Mouse (Mus musculus) frontal cortex, adult 2 months (tissue): ENCODE results near the gene Sec24d. TPM values are rescaled to one million over a fixed set of nuclear protein-coding genes. Genes with fewer than 3 reads are reported as not detected.
A peak's percentile ranks its signal among the peaks of the same experiment; 100 is the strongest.

Experiments
- DNase-seq, 2 experiments: peaks; one replicate each; pipeline ENCODE4 v3.0.0; 2022; ENCODE audit warnings: low spot score in 1 of 2; ENCODE audit errors: extremely low spot score in 1 of 2
- polyA plus RNA-seq: library from polyadenylated mRNA; depleted of rRNA; stranded (reverse); fragments of >200 nt; gene quantifications from 2 replicates; pipeline ENCODE4 v1.2.3, GENCODE M21; 2012

Sec24d gene
- polyA plus RNA-seq, 1 experiment = 10.4 TPM

DNA sequence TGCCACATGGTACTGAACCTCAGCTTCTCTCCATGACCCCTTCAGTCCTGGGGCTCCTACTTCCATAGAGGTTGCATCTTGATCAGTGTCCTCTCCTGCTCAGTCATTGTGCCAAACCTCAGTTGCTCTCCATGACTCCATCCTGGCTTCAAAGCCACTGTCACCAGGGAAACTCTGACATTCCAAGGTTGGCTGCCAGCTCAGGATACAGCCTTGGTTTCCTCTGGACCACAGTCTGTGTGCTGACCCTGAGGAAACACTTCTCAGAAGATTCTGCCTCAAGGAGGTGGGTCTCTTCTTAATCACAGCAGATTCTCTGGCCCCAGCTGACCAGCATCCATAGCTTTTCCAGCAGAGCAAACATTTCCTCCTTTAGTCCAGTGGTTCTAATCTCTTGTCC is 24.4 kb downstream of the Sec24d start:
- no peak for DNase-seq

DNA sequence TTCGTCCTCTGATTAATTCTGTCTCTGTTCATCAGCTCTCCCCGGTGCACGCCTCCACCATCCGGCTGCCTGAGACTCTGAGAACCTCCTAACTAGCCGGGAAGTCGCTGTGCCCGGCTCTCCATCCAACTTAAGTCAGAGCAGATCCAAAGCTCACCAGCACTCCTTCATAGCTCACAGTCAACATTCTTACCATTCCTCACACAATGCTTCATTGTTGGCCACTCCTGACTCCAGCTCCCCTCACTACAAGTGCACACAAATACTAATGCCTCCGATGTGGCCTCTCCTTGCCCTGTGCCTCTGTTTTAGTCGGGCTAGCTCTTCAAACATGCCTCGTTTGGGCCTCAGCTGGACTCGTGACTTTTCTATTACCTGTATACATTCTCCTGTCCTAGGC is 29.4 kb downstream of the Sec24d start:
- DNase-seq = no peak

- DNase-seq = peak; percentile 89 to 96
These were observed 31.0 kb downstream of the Sec24d start for GRCm38 (mm10) chr3:123298283-123298682.

DNA sequence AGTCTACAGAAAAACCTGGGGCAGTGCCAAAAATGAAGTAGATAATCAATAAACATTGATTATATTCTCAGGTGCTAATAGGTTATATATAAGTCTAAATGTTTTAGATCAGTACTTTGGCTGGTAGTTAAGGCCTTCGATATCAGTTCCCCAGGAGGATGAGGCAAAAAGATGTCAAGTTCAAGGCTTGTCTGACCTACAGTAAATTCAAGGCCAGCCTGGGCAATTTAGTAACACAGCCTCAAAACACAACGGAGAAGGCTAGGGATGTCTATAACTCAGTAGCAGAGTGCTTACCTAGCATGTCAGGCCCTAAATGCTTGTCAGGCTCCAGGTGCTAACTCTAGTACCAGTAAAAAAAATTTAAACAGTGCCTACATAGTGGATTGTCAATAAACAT is 34.3 kb downstream of the Sec24d start:
- DNase-seq = no peak

- no peak for DNase-seq
These were observed 38.4 kb downstream of the Sec24d start for GRCm38 (mm10) chr3:123305611-123306010.

DNA sequence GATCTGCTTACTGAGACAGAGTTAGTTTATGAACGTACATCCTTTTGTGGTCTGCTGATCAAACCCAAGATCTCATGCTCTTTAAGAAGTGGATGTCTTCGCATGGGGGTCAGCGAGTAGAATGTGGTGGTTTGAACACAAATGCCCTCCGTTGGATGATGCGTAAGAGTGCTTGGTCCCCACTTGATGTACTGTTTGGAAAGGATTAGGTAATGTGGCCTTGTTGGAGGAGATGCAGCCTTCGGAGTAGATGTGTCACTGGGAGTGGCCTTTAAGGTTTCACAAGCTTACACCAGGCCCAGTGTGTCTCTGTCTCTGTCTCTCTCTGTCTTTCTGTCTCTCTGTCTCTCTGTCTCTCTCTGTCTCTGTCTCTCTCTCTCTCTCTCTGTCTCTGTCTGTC is 40.2 kb downstream of the Sec24d start:
- no peak for DNase-seq

DNA sequence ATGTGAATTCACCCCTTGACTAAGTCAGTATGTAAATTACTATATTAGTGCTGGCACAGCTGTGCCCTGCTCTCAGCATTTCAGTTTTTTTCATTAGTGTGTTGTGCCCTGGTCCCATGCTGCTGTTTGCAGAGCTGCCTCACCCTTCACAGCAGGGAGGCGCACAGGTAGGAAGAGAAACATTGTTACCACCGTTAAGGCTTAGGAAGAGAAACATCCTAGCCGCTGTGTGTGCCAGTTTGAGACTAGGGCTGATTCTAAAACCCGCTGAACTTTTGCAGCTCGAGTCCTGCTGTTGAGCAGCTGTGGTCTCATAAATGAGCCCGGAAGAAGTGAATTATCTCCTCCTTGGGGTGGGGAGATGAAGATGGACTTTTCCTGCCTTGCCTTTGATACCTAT is 41.9 kb downstream of the Sec24d start:
- no peak for DNase-seq

- DNase-seq = no peak
These were observed 45.3 kb downstream of the Sec24d start for GRCm38 (mm10) chr3:123312477-123313062.

- no peak for DNase-seq
These were observed 46.2 kb downstream of the Sec24d start for GRCm38 (mm10) chr3:123313477-123313876.

- no peak for DNase-seq
These were observed 46.8 kb downstream of the Sec24d start for GRCm38 (mm10) chr3:123313920-123314614.

- DNase-seq = no peak
These were observed 48.8 kb downstream of the Sec24d start for GRCm38 (mm10) chr3:123316066-123316465.

DNA sequence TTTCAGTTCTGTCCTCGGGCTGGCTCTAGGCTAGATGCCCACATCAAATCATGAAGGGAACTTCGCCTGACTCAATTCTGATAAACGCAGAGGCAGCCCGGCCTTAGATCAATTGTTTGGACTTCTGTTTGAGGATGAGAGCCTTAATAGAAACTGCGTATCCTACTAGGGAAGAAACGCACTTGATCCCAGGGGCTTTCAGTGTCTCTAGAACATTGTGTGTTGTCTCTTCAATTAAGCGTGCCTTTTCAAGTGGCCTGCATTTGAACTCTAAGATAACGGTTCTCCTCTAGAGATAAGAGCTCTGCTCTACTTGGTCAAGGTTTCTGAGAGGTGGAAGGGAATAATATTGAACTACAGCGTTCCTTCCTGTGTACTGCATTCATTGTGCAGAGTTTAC is 49.8 kb downstream of the Sec24d start:
- DNase-seq = no peak

GRCm38 (mm10) chr3:123320341-123320740 is 53.1 kb downstream of the Sec24d start:
- no peak for DNase-seq

DNA sequence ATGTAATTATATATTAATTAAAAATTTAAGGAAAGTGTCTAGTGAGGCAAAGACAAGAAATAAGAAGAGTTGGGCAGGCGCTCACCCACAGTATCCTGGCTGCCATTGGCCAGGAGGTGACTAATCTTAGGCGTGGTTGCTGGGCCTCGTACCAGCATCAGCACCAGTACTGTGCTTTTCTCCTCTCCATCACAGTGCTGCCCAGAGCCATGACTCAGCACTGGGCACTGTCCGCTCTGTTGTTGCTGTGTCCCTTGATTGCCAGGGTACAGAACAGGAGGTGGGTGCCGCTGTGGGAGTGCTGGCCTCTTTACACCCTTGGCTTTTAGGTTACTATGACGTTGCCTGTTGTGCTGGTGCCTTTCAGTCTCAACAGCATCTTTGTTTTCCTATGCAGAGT is 54.4 kb downstream of the Sec24d start:
- peak in 1 of 2 experiments; percentile 28 for DNase-seq

GRCm38 (mm10) chr3:123322147-123322546 is 54.9 kb downstream of the Sec24d start:
- DNase-seq = peak in 1 of 2 experiments; percentile 85

GRCm38 (mm10) chr3:123324326-123324725 is 57.1 kb downstream of the Sec24d start:
- DNase-seq = no peak

- DNase-seq = peak in 1 of 2 experiments; percentile 9
These were observed 62.0 kb downstream of the Sec24d start for GRCm38 (mm10) chr3:123329251-123329650.

DNA sequence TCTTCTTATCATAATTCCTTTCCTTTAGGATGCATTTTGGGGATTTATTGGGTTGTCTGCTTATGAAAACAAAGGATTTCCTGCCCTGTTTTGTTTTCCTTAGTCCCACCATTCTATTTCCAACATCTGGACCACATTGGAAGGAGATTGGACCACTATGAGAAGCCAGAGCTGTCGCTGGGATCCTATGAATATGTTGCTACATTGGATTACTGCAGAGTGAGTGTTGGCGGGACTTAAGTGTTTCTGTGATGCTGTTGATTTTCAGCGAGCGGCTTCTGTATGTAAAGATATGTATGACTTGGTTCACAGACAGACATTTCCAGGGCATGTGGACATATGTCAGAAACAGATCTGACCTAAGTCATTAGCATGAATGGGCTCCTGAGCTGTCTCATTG is 63.0 kb downstream of the Sec24d start:
- no peak for DNase-seq

DNA sequence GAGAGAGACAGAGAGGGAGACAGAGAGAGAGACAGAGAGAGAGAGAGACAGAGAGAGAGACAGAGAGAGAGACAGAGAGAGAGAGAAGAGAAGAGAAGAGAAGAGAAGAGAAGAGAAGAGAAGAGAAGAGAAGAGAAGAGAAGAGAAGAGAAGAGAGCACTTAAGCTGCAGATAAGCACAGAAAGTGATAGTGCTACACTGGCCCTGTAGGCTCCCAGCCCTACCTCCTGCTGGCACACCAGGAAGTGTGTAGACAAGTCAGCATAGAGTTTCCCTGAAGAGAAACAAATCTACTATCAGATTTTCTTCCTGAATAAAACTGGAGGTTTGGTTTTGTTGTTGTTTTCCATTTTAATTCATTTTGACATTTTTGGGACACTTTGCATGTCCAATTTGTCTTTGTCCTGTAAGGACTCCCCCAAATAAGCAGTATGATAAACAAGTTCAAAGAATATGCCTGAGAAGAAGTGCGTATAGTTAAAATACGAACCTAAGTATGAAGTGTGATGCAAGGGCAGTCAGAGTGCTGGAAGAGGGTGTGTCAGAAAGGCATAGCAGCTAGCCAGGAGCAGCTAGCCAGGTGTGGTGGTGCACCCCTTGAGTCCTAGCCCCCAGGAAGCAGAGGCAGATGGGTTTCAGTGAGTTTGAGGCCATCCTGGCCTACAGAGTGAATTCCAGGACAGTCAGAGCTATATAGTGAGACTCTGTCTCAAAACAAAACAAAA is 65.2 kb downstream of the Sec24d start:
- no peak for DNase-seq

DNA sequence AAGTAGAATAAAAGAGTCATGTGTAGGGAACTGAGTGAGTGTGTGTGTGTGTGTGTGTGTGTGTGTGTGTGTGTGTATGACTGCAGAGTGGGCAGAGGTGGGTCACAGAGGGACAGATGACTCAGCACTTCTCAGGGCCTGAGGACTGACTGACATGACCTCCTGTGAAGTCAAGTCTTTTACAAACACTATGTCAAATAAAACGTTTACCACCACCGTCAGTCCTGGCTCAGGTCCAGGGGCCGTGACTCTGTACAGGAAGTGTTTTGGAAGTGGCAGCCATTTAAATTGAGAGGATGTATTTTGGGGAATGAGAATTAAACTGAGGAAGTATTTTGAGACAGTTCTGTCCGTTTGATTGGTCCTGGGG is 65.8 kb downstream of the Sec24d start:
- no peak for DNase-seq

DNA sequence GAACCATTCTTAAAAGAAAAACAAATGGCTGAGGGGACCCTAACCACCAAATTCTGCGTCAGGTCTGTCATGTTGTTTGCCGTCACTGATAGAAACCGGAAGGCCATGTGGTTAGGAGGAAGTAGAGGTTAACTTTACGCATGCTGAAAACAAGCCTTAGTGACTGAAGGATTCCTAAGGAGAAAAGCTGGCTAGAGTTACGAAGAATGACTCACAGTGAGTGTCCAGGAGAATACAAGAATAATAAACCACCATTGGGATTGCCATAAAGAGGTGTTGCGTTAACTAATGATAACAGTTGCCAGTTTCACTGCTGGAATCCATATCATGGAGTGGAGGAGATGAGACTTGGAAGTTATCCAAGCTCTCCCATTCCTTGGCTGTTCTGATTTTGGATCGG is 67.7 kb downstream of the Sec24d start:
- no peak for DNase-seq

DNA sequence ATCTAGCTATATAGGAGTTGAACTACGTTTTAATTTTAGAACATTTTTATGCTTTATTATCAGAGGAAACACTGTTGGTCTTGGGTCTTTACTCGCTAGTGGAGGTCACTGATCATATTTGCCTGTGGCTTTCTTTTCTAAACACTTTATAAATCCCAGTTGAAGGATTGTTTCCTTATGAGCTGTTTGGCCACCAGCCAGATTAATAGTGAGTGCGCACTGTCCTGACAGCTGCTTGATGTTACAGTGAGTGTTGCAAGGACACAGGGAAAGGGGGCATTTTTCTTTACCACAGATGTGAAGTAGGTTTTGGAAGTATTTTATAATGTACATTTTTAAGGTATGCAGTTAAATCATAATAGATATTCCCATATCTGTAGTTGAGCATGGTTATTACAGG is 68.2 kb downstream of the Sec24d start:
- no peak for DNase-seq
